12 mouse cellular contexts compared by ENCODE assay signal in the genomic region with DNA sequence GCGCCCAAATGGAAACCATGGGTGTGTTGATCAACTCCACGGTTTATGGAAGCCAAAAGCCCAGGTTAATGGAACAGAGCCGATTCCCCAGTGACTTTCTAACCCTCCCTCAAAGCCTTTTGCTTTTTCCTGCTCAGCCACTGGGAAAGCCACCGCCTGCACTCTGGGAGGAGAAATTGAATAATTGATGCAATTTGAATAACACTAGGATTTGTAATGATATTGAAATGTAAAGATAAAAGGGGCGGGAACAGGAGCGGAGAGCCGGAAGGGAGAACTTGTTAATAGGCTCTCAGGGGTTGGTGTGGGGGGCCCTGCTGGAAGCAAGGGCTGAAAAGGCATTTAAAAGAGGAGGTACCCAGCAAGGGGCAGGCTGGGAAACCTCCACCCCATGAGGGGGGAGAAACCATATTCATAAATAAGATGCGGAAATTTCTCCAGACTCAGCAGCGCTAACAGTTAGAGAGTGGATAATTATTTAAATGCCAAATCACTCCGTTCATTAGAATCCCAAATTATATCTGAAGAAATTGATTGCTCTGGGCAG. TPM values are rescaled to one million over a fixed set of nuclear protein-coding genes. Genes with fewer than 3 reads are reported as not detected.
DNase-seq lines count a peak whose midpoint lies in the region; ATAC-seq lines count a peak whose summit lies in the region.
"Had no signal": no experiment of that assay in that cellular context is flagged by ENCODE, and none has a peak within 500 bp of the region (broad histone marks: within the 10 kb centered on the region; RNA-seq: fewer than 3 reads in every experiment).

No protein-coding gene starts in this region.

- 11% methylated on average over 10 of the region's 10 CpGs for WGBS in kidney, embryonic 16.5 days
- WGBS in forebrain, embryonic 10.5 days: 13% methylated on average over 10 of the region's 10 CpGs
- 18% methylated on average over 10 of the region's 10 CpGs for WGBS in intestine, embryonic 16.5 days
- WGBS in neural tube, embryonic 14.5 days: 7% methylated on average over 10 of the region's 10 CpGs

- H3K4me2 ChIP-seq in kidney, embryonic 16.5 days (replicated peaks; ENCODE audit: low read depth, low read length): peak overlapping the region; percentile 31
- H3K4me2 ChIP-seq in intestine, embryonic 16.5 days (ENCODE audit: low read depth, low read length): peak overlapping the region; percentile 13; the same call in 1 of the 2 replicates
- H3K4me2 ChIP-seq in neural tube, embryonic 14.5 days (ENCODE audit: low read depth, low read length): peak overlapping the region; percentile 11; the same call in 1 of the 2 replicates
- H3K4me2 ChIP-seq: liver, embryonic 15.5 days had no signal

- H3K9ac ChIP-seq in kidney, embryonic 16.5 days (replicated peaks; ENCODE audit: low read length): no peak overlapping the region; the same call in 1 of the 2 replicates
- no peak overlapping the region for H3K9ac ChIP-seq in intestine, embryonic 16.5 days (ENCODE audit: low read depth, low read length)
- H3K9ac ChIP-seq in neural tube, embryonic 14.5 days (replicated peaks; ENCODE audit: low read depth, low read length): no peak overlapping the region
- H3K9ac ChIP-seq: liver, embryonic 15.5 days had no signal

- DNase-seq in kidney, adult 11 months: no peak
- DNase-seq in forebrain, embryonic 10.5 days (ENCODE audit: extremely low spot score, low spot score): no peak
- no peak for DNase-seq in cerebellum, adult 9-10 months
- DNase-seq in adrenal gland, postnatal 4 days (ENCODE audit: low spot score in 2 of 2): no peak
- DNase-seq in lung, postnatal 10 days: no peak
- DNase-seq: adrenal gland, postnatal 14 days; cerebellum, postnatal 10 days; heart, postnatal 4 days had no signal

- H3K36me3 ChIP-seq in kidney, embryonic 16.5 days (ENCODE audit: insufficient read depth, low read length): no peaks in the 10 kb centered on the region
- no peaks in the 10 kb centered on the region for H3K36me3 ChIP-seq in forebrain, embryonic 10.5 days (replicated peaks)
- no peaks in the 10 kb centered on the region for H3K36me3 ChIP-seq in intestine, embryonic 16.5 days (ENCODE audit: control insufficient read depth, insufficient read depth, low read length)
- H3K36me3 ChIP-seq in neural tube, embryonic 14.5 days (ENCODE audit: control insufficient read depth, insufficient read depth, low read length): no peaks in the 10 kb centered on the region
- H3K36me3 ChIP-seq: liver, embryonic 15.5 days had no signal

- H3K27ac ChIP-seq in kidney, embryonic 16.5 days (ENCODE audit: low read length): no peak overlapping the region
- H3K27ac ChIP-seq in forebrain, embryonic 10.5 days: peak overlapping the region; percentile 35; the same call in 1 of the 2 replicates
- no peak overlapping the region for H3K27ac ChIP-seq in intestine, embryonic 16.5 days (ENCODE audit: low read length)
- H3K27ac ChIP-seq in neural tube, embryonic 14.5 days (ENCODE audit: low read depth, low read length): no peak overlapping the region; the same call in 1 of the 2 replicates
- H3K27ac ChIP-seq: liver, embryonic 15.5 days had no signal

- no peaks in the 10 kb centered on the region for H3K9me3 ChIP-seq in kidney, embryonic 16.5 days (ENCODE audit: low read length)
- no peaks in the 10 kb centered on the region for H3K9me3 ChIP-seq in forebrain, embryonic 10.5 days
- no peaks in the 10 kb centered on the region for H3K9me3 ChIP-seq in intestine, embryonic 16.5 days (ENCODE audit: control insufficient read depth, low read length)
- no peaks in the 10 kb centered on the region for H3K9me3 ChIP-seq in neural tube, embryonic 14.5 days (ENCODE audit: control insufficient read depth, low read length)
- H3K9me3 ChIP-seq: liver, embryonic 15.5 days had no signal

- H3K4me3 ChIP-seq in kidney, embryonic 16.5 days (ENCODE audit: low read length): 0 out of 2 replicates have a peak overlapping the region, but pooled peaks have one; percentile 11
- peak overlapping the region; percentile 35 for H3K4me3 ChIP-seq in forebrain, embryonic 10.5 days
- H3K4me3 ChIP-seq in intestine, embryonic 16.5 days (ENCODE audit: low read length): no peak overlapping the region
- no peak overlapping the region for H3K4me3 ChIP-seq in neural tube, embryonic 14.5 days (ENCODE audit: low read depth, low read length)
- H3K4me3 ChIP-seq: liver, embryonic 15.5 days had no signal

- peaks cover 27% of the 10 kb centered on the region for H3K27me3 ChIP-seq in kidney, embryonic 16.5 days (ENCODE audit: insufficient read depth, low read length)
- H3K27me3 ChIP-seq in forebrain, embryonic 10.5 days (ENCODE audit: poor library complexity, severe bottlenecking): peaks cover 65% of the 10 kb centered on the region
- H3K27me3 ChIP-seq in intestine, embryonic 16.5 days (replicated peaks; ENCODE audit: control insufficient read depth, insufficient read depth, low read length): no peaks in the 10 kb centered on the region
- H3K27me3 ChIP-seq in neural tube, embryonic 14.5 days (ENCODE audit: control insufficient read depth, insufficient read depth, low read length): no peaks in the 10 kb centered on the region

- no peak for ATAC-seq in kidney, embryonic 16.5 days (ENCODE audit: low FRiP score, low TSS enrichment)
- no peak for ATAC-seq in intestine, embryonic 16.5 days
- ATAC-seq in neural tube, embryonic 14.5 days (ENCODE audit: low read depth): no peak

- H3K4me1 ChIP-seq in kidney, embryonic 16.5 days (ENCODE audit: insufficient read depth, low read length): 0 out of 2 replicates have a peak, but pooled peaks cover 3% of the 10 kb centered on the region
- peaks cover 29% of the 10 kb centered on the region for H3K4me1 ChIP-seq in forebrain, embryonic 10.5 days
- H3K4me1 ChIP-seq in intestine, embryonic 16.5 days (ENCODE audit: control insufficient read depth, insufficient read depth, low read length): no peaks in the 10 kb centered on the region
- H3K4me1 ChIP-seq in neural tube, embryonic 14.5 days (ENCODE audit: control insufficient read depth, insufficient read depth, low read length): no peaks in the 10 kb centered on the region
- H3K4me1 ChIP-seq: liver, embryonic 15.5 days had no signal

RNA-seq across cellular contexts. Expression of gene Fam222a, which starts 53.8 kb away (rescaled TPM):
- polyA plus RNA-seq in kidney, embryonic 16.5 days (2015; fragmentation: Nextera tagmentation; extraction: Ambion mirVana): 4.1 and 4.5 TPM in 2 replicates
- polyA plus RNA-seq in forebrain, embryonic 10.5 days (2016; fragmentation: Nextera tagmentation; extraction: Ambion mirVana): 3.9 and 4.1 TPM in 2 replicates
- polyA plus RNA-seq in intestine, embryonic 16.5 days (2015; fragmentation: Nextera tagmentation; extraction: Ambion mirVana): 3.9 and 5.8 TPM in 2 replicates
- 5.3 and 7.0 TPM in 2 replicates for polyA plus RNA-seq in neural tube, embryonic 14.5 days (2014; fragmentation: Nextera tagmentation; extraction: Ambion mirVana)
- 10 to 100 TPM; 33.7 to 33.9 TPM for total RNA-seq in adrenal gland, postnatal 4 days (2021)

Comparison
In these comparisons a context has a peak if more than half of its experiments do, and no peak if none do; other contexts are left out.
1. H3K4me3 ChIP-seq: peak in kidney, embryonic 16.5 days (single experiment) and forebrain, embryonic 10.5 days (single experiment); none in intestine, embryonic 16.5 days (single experiment) and neural tube, embryonic 14.5 days (single experiment).
2. Peak in every context shown above with its lines, with median percentiles within 50 percentile points of each other: H3K4me2 ChIP-seq.